Mouse (Mus musculus): ENCODE measurements around the gene Atg2b. TPM values are rescaled to one million over a fixed set of nuclear protein-coding genes. Genes with fewer than 3 reads are reported as not detected.

Atg2b gene
- 28.3 and 31.3 TPM in 2 replicates for total RNA-seq (2012; rRNA removed)
- polyA plus RNA-seq (2012; ENCODE audit: insufficient read depth in 1 of 2, insufficient read length in 2 of 2, low read depth in 1 of 2, low replicate concordance in 2 of 2, missing spikeins in 1 of 2), result 10 to 100 TPM in 1 of 2 experiments, not detected in 1; 35.9 TPM

GRCm38 (mm10) chr12:105685001-105685691, at the start of gene Atg2b:
Gene Atg2b, minus strand, starts transcription at chr12:105685211.
- peak within 1 kb of the TSS; percentile 99 for H3K9ac ChIP-seq (ENCODE audit: control insufficient read depth, low read depth, low read length, poor library complexity, severe bottlenecking)
- DNase-seq (ENCODE audit: low read depth, low spot score), result peak; percentile 98
- H3K79me2 ChIP-seq (ENCODE audit: control insufficient read depth, insufficient read depth, low read length, poor library complexity), result peaks cover 51% of the 10 kb centered on the region
- H3K36me3 ChIP-seq (ENCODE audit: control insufficient read depth in 1 of 2, insufficient read depth in 2 of 2, low read length in 2 of 2), result peaks cover 6 to 35% of the 10 kb centered on the region in 2 experiments
- no peaks in the 10 kb centered on the region for H3K27me3 ChIP-seq (ENCODE audit: control insufficient read depth in 1 of 2, insufficient read depth in 2 of 2, low read length in 2 of 2)
- peaks cover 6 to 31% of the 10 kb centered on the region in 2 experiments for H3K4me1 ChIP-seq (ENCODE audit: control insufficient read depth in 1 of 2, insufficient read depth in 2 of 2, low read length in 2 of 2)
- H3K9me3 ChIP-seq (replicated peaks; ENCODE audit: insufficient read depth, low read length), result no peaks in the 10 kb centered on the region
- H3K27ac ChIP-seq (ENCODE audit: control insufficient read depth, low read depth, low read length), result peak within 1 kb of the TSS; percentile 75
- peak within 1 kb of the TSS; percentile 95 to 100 for H3K4me3 ChIP-seq (ENCODE audit: control insufficient read depth in 1 of 2, insufficient read depth in 1 of 2, low read depth in 2 of 2, low read length in 2 of 2)
- no peak; the same call in 1 of the 2 replicates for TF ChIP-seq RCOR1 (IDR thresholded peaks at IDR 0.05; ENCODE audit: low read depth, low read length)
- no peak for TF ChIP-seq ZMIZ1 (IDR thresholded peaks at IDR 0.05; ENCODE audit: low read depth, low read length)
- no peak for TF ChIP-seq BHLHE40 (IDR thresholded peaks at IDR 0.05; ENCODE audit: borderline replicate concordance, low read depth, low read length)
- no peak for TF ChIP-seq NRF1 (IDR thresholded peaks at IDR 0.05; ENCODE audit: insufficient read depth, low read depth, low read length, poor library complexity, severe bottlenecking)
- 0 out of 2 replicates have a peak, but pooled peaks have one; percentile 44 for TF ChIP-seq TCF12 (IDR thresholded peaks at IDR 0.05; ENCODE audit: low read depth, low read length)
- peak; percentile 51 for TF ChIP-seq NELFE (IDR thresholded peaks at IDR 0.05; ENCODE audit: low read depth, low read length)
- TF ChIP-seq SMC3 (IDR thresholded peaks at IDR 0.05; ENCODE audit: low read depth, low read length), result no peak
- no peak for TF ChIP-seq CHD2 (IDR thresholded peaks at IDR 0.05; ENCODE audit: low read length)
- TF ChIP-seq GABPA (IDR thresholded peaks at IDR 0.05; ENCODE audit: low read depth, low read length), result no peak
- TF ChIP-seq GATA1 (IDR thresholded peaks at IDR 0.05; ENCODE audit: low read depth, low read length), result no peak
- TF ChIP-seq MAZ (IDR thresholded peaks at IDR 0.05; ENCODE audit: low read depth, low read length), result peak; percentile 96
- no peak for TF ChIP-seq MAFK (IDR thresholded peaks at IDR 0.05; ENCODE audit: borderline replicate concordance, low read depth, low read length)
- no peak; the same call in 1 of the 2 replicates for TF ChIP-seq MAX (IDR thresholded peaks at IDR 0.05; ENCODE audit: low read length)
- TF ChIP-seq POLR2AphosphoS5 (IDR thresholded peaks at IDR 0.05; ENCODE audit: borderline replicate concordance, low read depth, low read length), result no peak
- TF ChIP-seq MXI1 (IDR thresholded peaks at IDR 0.05; ENCODE audit: low read depth, low read length), result peak; percentile 84
- TF ChIP-seq POLR2A (IDR thresholded peaks at IDR 0.05; ENCODE audit: control insufficient read depth in 1 of 2, insufficient read depth in 1 of 2, low read depth in 1 of 2, low read length in 2 of 2, poor library complexity in 1 of 2), result peak; percentile 23 to 59; a peak in 2 of 4 replicates
- TF ChIP-seq ZC3H11A (IDR thresholded peaks at IDR 0.05; ENCODE audit: low read depth, low read length), result no peak
- TF ChIP-seq ETS1 (IDR thresholded peaks at IDR 0.05; ENCODE audit: low read depth, low read length), result peak; percentile 53
- 0 out of 4 replicates have a peak, but pooled peaks of 1 of the 2 experiments have one; percentile 33 for TF ChIP-seq EP300 (IDR thresholded peaks at IDR 0.05; ENCODE audit: low read depth in 1 of 2, low read length in 2 of 2)
- peak; percentile 89 for TF ChIP-seq SIN3A (IDR thresholded peaks at IDR 0.05; ENCODE audit: low read length)
- no peak for TF ChIP-seq JUND (IDR thresholded peaks at IDR 0.05; ENCODE audit: low read depth, low read length)
- TF ChIP-seq HCFC1 (IDR thresholded peaks at IDR 0.05; ENCODE audit: low read depth, low read length), result peak; percentile 93
- no peak for TF ChIP-seq CHD1 (IDR thresholded peaks at IDR 0.05; ENCODE audit: low read depth, low read length)
- no peak for TF ChIP-seq TAL1 (IDR thresholded peaks at IDR 0.05; ENCODE audit: low read length)
- TF ChIP-seq CTCF (IDR thresholded peaks at IDR 0.05 in 2 of 3, conservative IDR thresholded peaks at IDR 0.05 in 1 of 3; ENCODE audit: control insufficient read depth in 1 of 3, insufficient read depth in 1 of 3, low read depth in 2 of 3, low read length in 3 of 3, poor library complexity in 1 of 3, severe bottlenecking in 1 of 3), result no peak
- 0 out of 2 replicates have a peak, but pooled peaks have one; percentile 46 for TF ChIP-seq POLR2AphosphoS2 (IDR thresholded peaks at IDR 0.05; ENCODE audit: low read length)
- TF ChIP-seq MYB (IDR thresholded peaks at IDR 0.05; ENCODE audit: low read depth, low read length), result no peak
- no peak for TF ChIP-seq E2F4 (IDR thresholded peaks at IDR 0.05; ENCODE audit: borderline replicate concordance, low read depth, low read length)
- TF ChIP-seq KAT2A (conservative IDR thresholded peaks at IDR 0.05; ENCODE audit: low read depth, low read length), result peak; percentile 66; the same call in 1 of the 2 replicates
- TF ChIP-seq MYC (IDR thresholded peaks at IDR 0.05; ENCODE audit: low read depth, low read length), result 0 out of 2 replicates have a peak, but pooled peaks have one; percentile 49
- TF ChIP-seq ELF1 (IDR thresholded peaks at IDR 0.05; ENCODE audit: low read depth, low read length), result peak; percentile 68; the same call in 1 of the 2 replicates
- no peak for TF ChIP-seq RAD21 (IDR thresholded peaks at IDR 0.05; ENCODE audit: low read depth, low read length)
- TF ChIP-seq UBTF (IDR thresholded peaks at IDR 0.05; ENCODE audit: borderline replicate concordance, insufficient read depth, low read depth, low read length), result 0 out of 2 replicates have a peak, but pooled peaks have one; percentile 24
- peak; percentile 29; the same call in 1 of the 2 replicates for TF ChIP-seq USF1 (IDR thresholded peaks at IDR 0.05; ENCODE audit: low read depth, low read length)
- no peak; the same call in 1 of the 2 replicates for TF ChIP-seq TBP (IDR thresholded peaks at IDR 0.05; ENCODE audit: low read depth, low read length)
- no peak for TF ChIP-seq ZKSCAN1 (IDR thresholded peaks at IDR 0.05; ENCODE audit: low read depth, low read length)

Data from MEL (cell line).